Mouse (Mus musculus): ENCODE data around the gene Ints4.

Ints4 gene

GRCm38 (mm10) chr7:97514786-97515185 is 34.0 kb downstream of the Ints4 start:
- in situ Hi-C loops (cut with MboI; ENCODE audit: low pct_unique_long_range_greater_than_20kb in 1 of 2, low sequenced_read_pairs in 2 of 2, unreplicated experiment in 1 of 2), result no loop called here

- in situ Hi-C loops (cut with MboI; ENCODE audit: low pct_unique_long_range_greater_than_20kb in 1 of 2, low sequenced_read_pairs in 2 of 2, unreplicated experiment in 1 of 2), result no loop called here
Observed at GRCm38 (mm10) chr7:97519935-97520334, 39.2 kb downstream of the Ints4 start.

- in situ Hi-C loops (cut with MboI; ENCODE audit: low pct_unique_long_range_greater_than_20kb in 1 of 2, low sequenced_read_pairs in 2 of 2, unreplicated experiment in 1 of 2), result no loop called here
Observed at GRCm38 (mm10) chr7:97535531-97535930, 54.8 kb downstream of the Ints4 start.

GRCm38 (mm10) chr7:97536571-97536970 is 55.8 kb downstream of the Ints4 start:
- in situ Hi-C loops (cut with MboI; ENCODE audit: low pct_unique_long_range_greater_than_20kb in 1 of 2, low sequenced_read_pairs in 2 of 2, unreplicated experiment in 1 of 2), result no loop called here

- in situ Hi-C loops (cut with MboI; ENCODE audit: low pct_unique_long_range_greater_than_20kb in 1 of 2, low sequenced_read_pairs in 2 of 2, unreplicated experiment in 1 of 2), result no loop called here
Observed at GRCm38 (mm10) chr7:97546462-97546861, 65.7 kb downstream of the Ints4 start.

- in situ Hi-C loops (cut with MboI; ENCODE audit: low pct_unique_long_range_greater_than_20kb in 1 of 2, low sequenced_read_pairs in 2 of 2, unreplicated experiment in 1 of 2), result no loop called here
Observed at GRCm38 (mm10) chr7:97549301-97549700, 68.5 kb downstream of the Ints4 start.

GRCm38 (mm10) chr7:97550673-97551072 is 69.9 kb downstream of the Ints4 start:
- in situ Hi-C loops (cut with MboI; ENCODE audit: low pct_unique_long_range_greater_than_20kb in 1 of 2, low sequenced_read_pairs in 2 of 2, unreplicated experiment in 1 of 2), result no loop called here

- in situ Hi-C loops (cut with MboI; ENCODE audit: low pct_unique_long_range_greater_than_20kb in 1 of 2, low sequenced_read_pairs in 2 of 2, unreplicated experiment in 1 of 2), result no loop called here
Observed at GRCm38 (mm10) chr7:97563576-97563975, 82.8 kb downstream of the Ints4 start.

- in situ Hi-C loops (cut with MboI; ENCODE audit: low pct_unique_long_range_greater_than_20kb in 1 of 2, low sequenced_read_pairs in 2 of 2, unreplicated experiment in 1 of 2), result no loop called here
Observed at GRCm38 (mm10) chr7:97569372-97569771, 88.6 kb downstream of the Ints4 start.

GRCm38 (mm10) chr7:97570389-97570788 is 89.6 kb downstream of the Ints4 start:
- in situ Hi-C loops (cut with MboI; ENCODE audit: low pct_unique_long_range_greater_than_20kb in 1 of 2, low sequenced_read_pairs in 2 of 2, unreplicated experiment in 1 of 2), result no loop called here

- in situ Hi-C loops (cut with MboI; ENCODE audit: low pct_unique_long_range_greater_than_20kb in 1 of 2, low sequenced_read_pairs in 2 of 2, unreplicated experiment in 1 of 2), result no loop called here
Observed at GRCm38 (mm10) chr7:97578361-97579066, 97.8 kb downstream of the Ints4 start.

GRCm38 (mm10) chr7:97579067-97579975 is 98.6 kb downstream of the Ints4 start, which contains the start of the genes Aamdc and Rsf1:
TSS of gene Aamdc (minus strand) at chr7:97579497.
TSS of gene Rsf1 (plus strand) at chr7:97579889.
- in situ Hi-C loops (cut with MboI; ENCODE audit: low pct_unique_long_range_greater_than_20kb in 1 of 2, low sequenced_read_pairs in 2 of 2, unreplicated experiment in 1 of 2), result no loop called here

GRCm38 (mm10) chr7:97579976-97580842 is 99.5 kb downstream of the Ints4 start:
- in situ Hi-C loops (cut with MboI; ENCODE audit: low pct_unique_long_range_greater_than_20kb in 1 of 2, low sequenced_read_pairs in 2 of 2, unreplicated experiment in 1 of 2), result no loop called here

GRCm38 (mm10) chr7:97580843-97581214 is 100.1 kb downstream of the Ints4 start:
- in situ Hi-C loops (cut with MboI; ENCODE audit: low pct_unique_long_range_greater_than_20kb in 1 of 2, low sequenced_read_pairs in 2 of 2, unreplicated experiment in 1 of 2), result no loop called here

GRCm38 (mm10) chr7:97588506-97588905 is 107.8 kb downstream of the Ints4 start:
- in situ Hi-C loops (cut with MboI; ENCODE audit: low pct_unique_long_range_greater_than_20kb in 1 of 2, low sequenced_read_pairs in 2 of 2, unreplicated experiment in 1 of 2), result no loop called here

- in situ Hi-C loops (cut with MboI; ENCODE audit: low pct_unique_long_range_greater_than_20kb in 1 of 2, low sequenced_read_pairs in 2 of 2, unreplicated experiment in 1 of 2), result no loop called here
Observed at GRCm38 (mm10) chr7:97590488-97590887, 109.7 kb downstream of the Ints4 start.

Data from mouse embryonic stem cell (cell line).